Mouse (Mus musculus): ENCODE data around the gene Trpm8. TPM values are rescaled to one million over a fixed set of nuclear protein-coding genes. Genes with fewer than 3 reads are reported as not detected.

Gene Trpm8
- total and polyA plus RNA-seq, 2 experiments from 2014 or later = 0.36 to 0.38 TPM

- Histone ChIP-seq H3K36me3 (ENCODE audit: insufficient read depth) (no peaks in the 10 kb centered on the region), H3K9me3 (ENCODE audit: low read length) (no peaks in the 10 kb centered on the region; the same call in 1 of the 2 replicates), H3K4me2 (ENCODE audit: low read depth) (no peak overlapping the region), H3K4me3 (ENCODE audit: low read depth, low read length) (no peak overlapping the region), H3K27me3 (ENCODE audit: insufficient read depth, low read length) (no peaks in the 10 kb centered on the region), H3K4me1 (ENCODE audit: insufficient read depth) (no peaks in the 10 kb centered on the region), H3K9ac (no peak overlapping the region), H3K27ac (ENCODE audit: low read depth, low read length) (no peak overlapping the region)
- TF ChIP-seq CTCF (IDR thresholded peaks at IDR 0.05; ENCODE audit: low read depth) = no peak
- DNase-seq = no peak
- 92% methylated on average over 12 of the region's 12 CpGs for WGBS
- no peak for ATAC-seq
These were observed 77.6 kb downstream of the Trpm8 start for GRCm38 (mm10) chr1:88355025-88355424.

GRCm38 (mm10) chr1:88355681-88356080 is 78.2 kb downstream of the Trpm8 start:
- ATAC-seq (no peak), DNase-seq (no peak)
- H3K4me3 ChIP-seq (ENCODE audit: low read depth, low read length) = no peak overlapping the region
- no peak overlapping the region for H3K27ac ChIP-seq (ENCODE audit: low read depth, low read length)
- no peaks in the 10 kb centered on the region for H3K27me3 ChIP-seq (ENCODE audit: insufficient read depth, low read length)
- H3K4me1 ChIP-seq (ENCODE audit: insufficient read depth) = no peaks in the 10 kb centered on the region
- no peak overlapping the region for H3K4me2 ChIP-seq (ENCODE audit: low read depth)
- TF ChIP-seq CTCF (IDR thresholded peaks at IDR 0.05; ENCODE audit: low read depth) = no peak
- WGBS = 95% methylated on average over 3 of the region's 3 CpGs
- no peaks in the 10 kb centered on the region for H3K36me3 ChIP-seq (ENCODE audit: insufficient read depth)
- H3K9ac ChIP-seq = no peak overlapping the region
- H3K9me3 ChIP-seq (ENCODE audit: low read length) = no peaks in the 10 kb centered on the region; the same call in 1 of the 2 replicates

- ATAC-seq (no peak), DNase-seq (no peak)
- Histone ChIP-seq H3K4me3 (ENCODE audit: low read depth, low read length) (no peak overlapping the region), H3K4me1 (ENCODE audit: insufficient read depth) (no peaks in the 10 kb centered on the region), H3K27me3 (ENCODE audit: insufficient read depth, low read length) (no peaks in the 10 kb centered on the region), H3K9ac (no peak overlapping the region), H3K27ac (ENCODE audit: low read depth, low read length) (no peak overlapping the region), H3K9me3 (ENCODE audit: low read length) (no peaks in the 10 kb centered on the region; the same call in 1 of the 2 replicates), H3K4me2 (ENCODE audit: low read depth) (no peak overlapping the region), H3K36me3 (ENCODE audit: insufficient read depth) (no peaks in the 10 kb centered on the region)
- 89% methylated on average over 6 of the region's 6 CpGs for WGBS
- TF ChIP-seq CTCF (IDR thresholded peaks at IDR 0.05; ENCODE audit: low read depth) = no peak
These were observed 79.2 kb downstream of the Trpm8 start for GRCm38 (mm10) chr1:88356616-88357015.

GRCm38 (mm10) chr1:88357458-88358090 is 80.1 kb downstream of the Trpm8 start:
- ATAC-seq (peak; percentile 93), DNase-seq (peak; percentile 92)
- H3K4me1 ChIP-seq (ENCODE audit: insufficient read depth) = no peaks in the 10 kb centered on the region
- TF ChIP-seq CTCF (IDR thresholded peaks at IDR 0.05; ENCODE audit: low read depth) = peak; percentile 94
- WGBS = 60% methylated on average over 6 of the region's 6 CpGs
- no peak overlapping the region for H3K4me2 ChIP-seq (ENCODE audit: low read depth)
- H3K27ac ChIP-seq (ENCODE audit: low read depth, low read length) = no peak overlapping the region
- no peak overlapping the region for H3K9ac ChIP-seq
- H3K9me3 ChIP-seq (ENCODE audit: low read length) = no peaks in the 10 kb centered on the region
- H3K36me3 ChIP-seq (ENCODE audit: insufficient read depth) = no peaks in the 10 kb centered on the region
- no peaks in the 10 kb centered on the region for H3K27me3 ChIP-seq (ENCODE audit: insufficient read depth, low read length)
- H3K4me3 ChIP-seq (ENCODE audit: low read depth, low read length) = no peak overlapping the region

GRCm38 (mm10) chr1:88358102-88358654 is 80.7 kb downstream of the Trpm8 start:
- 75% methylated on average over 7 of the region's 7 CpGs for WGBS
- no peak overlapping the region for H3K27ac ChIP-seq (ENCODE audit: low read depth, low read length)
- no peaks in the 10 kb centered on the region for H3K4me1 ChIP-seq (ENCODE audit: insufficient read depth)
- H3K4me3 ChIP-seq (ENCODE audit: low read depth, low read length) = no peak overlapping the region
- no peak for TF ChIP-seq CTCF (IDR thresholded peaks at IDR 0.05; ENCODE audit: low read depth)
- no peaks in the 10 kb centered on the region for H3K9me3 ChIP-seq (ENCODE audit: low read length)
- ATAC-seq (no peak), DNase-seq (no peak)
- no peaks in the 10 kb centered on the region for H3K36me3 ChIP-seq (ENCODE audit: insufficient read depth)
- no peak overlapping the region for H3K9ac ChIP-seq
- H3K4me2 ChIP-seq (ENCODE audit: low read depth) = no peak overlapping the region
- H3K27me3 ChIP-seq (ENCODE audit: insufficient read depth, low read length) = no peaks in the 10 kb centered on the region

- Histone ChIP-seq H3K27ac (ENCODE audit: low read depth, low read length) (no peak overlapping the region), H3K4me2 (ENCODE audit: low read depth) (no peak overlapping the region), H3K36me3 (ENCODE audit: insufficient read depth) (no peaks in the 10 kb centered on the region), H3K27me3 (ENCODE audit: insufficient read depth, low read length) (no peaks in the 10 kb centered on the region), H3K9me3 (ENCODE audit: low read length) (no peaks in the 10 kb centered on the region), H3K4me1 (ENCODE audit: insufficient read depth) (no peaks in the 10 kb centered on the region), H3K9ac (no peak overlapping the region), H3K4me3 (ENCODE audit: low read depth, low read length) (no peak overlapping the region)
- DNase-seq (no peak), ATAC-seq (no peak)
- TF ChIP-seq CTCF (IDR thresholded peaks at IDR 0.05; ENCODE audit: low read depth) = no peak
- 52% methylated on average over 4 of the region's 4 CpGs for WGBS
These were observed 83.6 kb downstream of the Trpm8 start for GRCm38 (mm10) chr1:88361085-88361484.

- no peak for DNase-seq
- WGBS = 80% methylated on average over 11 of the region's 11 CpGs
- no peak overlapping the region for H3K4me2 ChIP-seq (ENCODE audit: low read depth)
- no peak for ATAC-seq
- H3K9ac ChIP-seq = no peak overlapping the region
- H3K4me3 ChIP-seq (ENCODE audit: low read depth, low read length) = no peak overlapping the region
- no peaks in the 10 kb centered on the region for H3K9me3 ChIP-seq (ENCODE audit: low read length)
- no peaks in the 10 kb centered on the region for H3K4me1 ChIP-seq (ENCODE audit: insufficient read depth)
- no peaks in the 10 kb centered on the region for H3K36me3 ChIP-seq (ENCODE audit: insufficient read depth)
- no peak for TF ChIP-seq CTCF (IDR thresholded peaks at IDR 0.05; ENCODE audit: low read depth)
- H3K27ac ChIP-seq (ENCODE audit: low read depth, low read length) = no peak overlapping the region
- H3K27me3 ChIP-seq (ENCODE audit: insufficient read depth, low read length) = no peaks in the 10 kb centered on the region
These were observed 89.6 kb downstream of the Trpm8 start for GRCm38 (mm10) chr1:88366881-88367644.

Measured in forebrain, postnatal 0 days (tissue).